Mouse (Mus musculus) thymus, adult 2 months (tissue): ENCODE results near the gene Dmwd.

ENCODE experiments used
- CTCF ChIP-seq: fragments of 200-500 bp; IDR thresholded peaks from 2 replicates; pipeline ENCODE4 v1.5.1; 2012; ENCODE audit warnings: mild to moderate bottlenecking, control low read depth, low read length, moderate library complexity, borderline replicate concordance; ENCODE audit not compliant: control insufficient read depth, poor library complexity, insufficient read depth; ENCODE audit errors: extremely low read depth
- POLR2A ChIP-seq: fragments of 200-500 bp; IDR thresholded peaks from 2 replicates; pipeline ENCODE4 v1.6.1; 2012; ENCODE audit warnings: mild to moderate bottlenecking, low read length, control low read depth, moderate library complexity; ENCODE audit not compliant: control insufficient read depth, poor library complexity, insufficient read depth; ENCODE audit errors: extremely low read depth

GRCm38 (mm10) chr7:19104486-19104885 is 28.5 kb downstream of the Dmwd start:
- no peak for TF ChIP-seq CTCF
- no peak for TF ChIP-seq POLR2A
